Mouse (Mus musculus): ENCODE data around the gene Ehd2. TPM values are rescaled to one million over a fixed set of nuclear protein-coding genes. Genes with fewer than 3 reads are reported as not detected.
A peak's percentile ranks its signal among the peaks of the same experiment; 100 is the strongest.

Ehd2 gene
- polyA plus RNA-seq, 1 experiment from 2014 or later, result 6.9 TPM

DNA sequence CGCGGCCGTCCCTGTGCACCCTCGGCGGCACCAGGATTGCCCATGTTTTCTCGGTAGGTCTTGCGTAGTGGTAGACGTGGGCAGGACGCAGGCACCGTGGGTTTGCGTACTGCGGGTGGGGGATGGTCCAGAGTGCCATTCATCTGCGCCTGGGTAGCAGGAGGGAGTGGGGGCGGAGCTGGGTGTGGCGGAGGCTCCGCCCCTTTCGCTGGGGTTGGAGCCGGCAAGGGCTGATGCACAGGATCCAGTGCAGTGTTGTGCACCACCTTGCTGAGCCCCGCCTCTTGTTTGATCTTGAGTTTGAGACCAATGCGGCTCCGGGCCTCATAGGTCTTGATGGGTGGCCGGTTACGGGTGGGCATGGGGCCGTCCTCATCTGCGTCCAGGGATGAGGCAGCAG, 4.9 kb upstream of the Ehd2 start:
- no peak for ATAC-seq (ENCODE audit: low FRiP score, low read depth)

GRCm38 (mm10) chr7:15969674-15970073, 2.3 kb upstream of the Ehd2 start:
- Histone ChIP-seq H3K27me3 (no peaks in the 10 kb centered on the region), H3K27ac (replicated peaks) (no peak overlapping the region), H3K9ac (no peak overlapping the region), H3K4me1 (replicated peaks) (peaks cover 4% of the 10 kb centered on the region), H3K36me3 (peaks cover 35% of the 10 kb centered on the region), H3K4me3 (no peak overlapping the region), H3K4me2 (no peak overlapping the region), H3K9me3 (no peaks in the 10 kb centered on the region)
- 85% methylated on average over 3 of the region's 3 CpGs for WGBS
- no peak for ATAC-seq (ENCODE audit: low FRiP score, low read depth)

More for the DNA sequence above, 4.9 kb upstream of the Ehd2 start:
- H3K4me3 ChIP-seq, result no peak overlapping the region
- no peak overlapping the region for H3K9ac ChIP-seq
- H3K4me2 ChIP-seq, result no peak overlapping the region
- no peaks in the 10 kb centered on the region for H3K9me3 ChIP-seq
- H3K36me3 ChIP-seq, result peaks cover 52% of the 10 kb centered on the region
- 59% methylated on average over 25 of the region's 25 CpGs for WGBS
- H3K27me3 ChIP-seq, result no peaks in the 10 kb centered on the region
- H3K27ac ChIP-seq (replicated peaks), result no peak overlapping the region
- peaks cover 3% of the 10 kb centered on the region for H3K4me1 ChIP-seq (replicated peaks)

- no peak for ATAC-seq (ENCODE audit: low FRiP score, low read depth)
- no peaks in the 10 kb centered on the region for H3K27me3 ChIP-seq
- H3K9me3 ChIP-seq, result no peaks in the 10 kb centered on the region
- no peak overlapping the region for H3K9ac ChIP-seq
- H3K27ac ChIP-seq (replicated peaks), result no peak overlapping the region
- peaks cover 4% of the 10 kb centered on the region for H3K4me1 ChIP-seq (replicated peaks)
- WGBS, result 85% methylated on average over 8 of the region's 8 CpGs
- no peak overlapping the region for H3K4me3 ChIP-seq
- no peak overlapping the region for H3K4me2 ChIP-seq
- H3K36me3 ChIP-seq, result peaks cover 26% of the 10 kb centered on the region
Observed at GRCm38 (mm10) chr7:15968322-15968721, 955 bp upstream of the Ehd2 start.

GRCm38 (mm10) chr7:15966489-15966888, 878 bp downstream of the Ehd2 start:
- peaks cover 8% of the 10 kb centered on the region for H3K36me3 ChIP-seq
- H3K4me2 ChIP-seq, result peak overlapping the region; percentile 55; the same call in 1 of the 2 replicates
- ATAC-seq (ENCODE audit: low FRiP score, low read depth), result no peak
- H3K9ac ChIP-seq, result no peak overlapping the region
- peaks cover 16% of the 10 kb centered on the region for H3K4me1 ChIP-seq (replicated peaks)
- H3K9me3 ChIP-seq, result no peaks in the 10 kb centered on the region
- no peak overlapping the region for H3K4me3 ChIP-seq
- no peaks in the 10 kb centered on the region for H3K27me3 ChIP-seq
- no peak overlapping the region for H3K27ac ChIP-seq (replicated peaks)
- 89% methylated on average over 3 of the region's 3 CpGs for WGBS

DNA sequence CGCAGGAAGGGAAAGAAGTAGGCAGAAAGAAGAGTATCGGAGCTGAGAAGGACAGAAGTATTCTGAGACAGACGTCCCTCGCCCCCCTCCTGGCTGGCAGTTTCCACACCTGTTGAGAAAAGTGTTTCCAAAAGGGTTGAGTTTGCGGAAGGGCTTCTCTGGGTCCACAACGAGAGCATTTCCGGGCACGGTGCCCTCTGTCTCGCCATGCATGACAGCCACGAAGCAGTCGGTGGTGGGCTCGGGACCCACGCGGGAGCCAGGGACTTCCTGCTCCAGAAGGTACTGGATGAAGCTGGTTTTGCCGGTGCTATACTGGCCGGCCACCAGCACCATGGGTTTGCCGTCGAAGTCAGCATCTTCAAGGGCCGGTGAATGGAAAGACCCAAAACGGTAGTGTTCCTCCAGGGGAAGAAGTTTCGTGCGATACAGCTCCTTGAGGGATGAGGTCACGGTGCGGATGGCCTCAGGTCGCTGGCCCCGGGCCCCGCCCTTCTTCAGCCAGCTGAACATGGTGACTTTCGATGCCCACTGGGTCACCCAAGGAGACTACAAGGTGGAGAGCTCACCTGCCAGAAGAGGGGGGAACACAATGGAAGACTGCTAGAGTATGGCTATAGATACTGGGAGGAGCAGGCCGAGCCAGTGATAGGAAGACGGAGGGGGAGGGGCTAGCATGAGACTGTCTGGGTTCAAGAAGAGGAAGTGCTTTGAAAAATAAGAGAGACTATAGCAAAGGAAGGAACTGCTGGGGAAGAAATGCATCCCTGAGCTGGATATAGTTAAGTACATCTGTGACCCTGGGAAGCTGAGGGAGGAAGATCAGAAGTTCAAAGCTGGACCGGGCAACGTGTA, 3.3 kb downstream of the Ehd2 start:
- Histone ChIP-seq H3K27ac (replicated peaks) (no peak overlapping the region), H3K27me3 (no peaks in the 10 kb centered on the region), H3K4me2 (no peak overlapping the region), H3K9ac (no peak overlapping the region), H3K9me3 (no peaks in the 10 kb centered on the region), H3K4me3 (no peak overlapping the region), H3K36me3 (no peaks in the 10 kb centered on the region), H3K4me1 (replicated peaks) (peaks cover 16% of the 10 kb centered on the region)
- WGBS, result 85% methylated on average over 32 of the region's 32 CpGs
- no peak for ATAC-seq (ENCODE audit: low FRiP score, low read depth)

- Histone ChIP-seq H3K4me3 (no peak overlapping the region), H3K27me3 (no peaks in the 10 kb centered on the region), H3K36me3 (no peaks in the 10 kb centered on the region), H3K4me1 (replicated peaks) (peaks cover 16% of the 10 kb centered on the region), H3K27ac (replicated peaks) (no peak overlapping the region; the same call in 1 of the 2 replicates), H3K9me3 (no peaks in the 10 kb centered on the region), H3K9ac (no peak overlapping the region), H3K4me2 (no peak overlapping the region)
- ATAC-seq (ENCODE audit: low FRiP score, low read depth), result peak; percentile 28; the same call in 1 of the 2 replicates
- WGBS, result 38% methylated on average over 12 of the region's 12 CpGs
Observed at GRCm38 (mm10) chr7:15962311-15963288, 4.8 kb downstream of the Ehd2 start.

GRCm38 (mm10) chr7:15961798-15962197, 5.6 kb downstream of the Ehd2 start:
- Histone ChIP-seq H3K27me3 (no peaks in the 10 kb centered on the region), H3K27ac (replicated peaks) (no peak overlapping the region; the same call in 1 of the 2 replicates), H3K4me3 (no peak overlapping the region), H3K4me2 (no peak overlapping the region), H3K36me3 (no peaks in the 10 kb centered on the region), H3K4me1 (replicated peaks) (peaks cover 12% of the 10 kb centered on the region), H3K9me3 (no peaks in the 10 kb centered on the region), H3K9ac (no peak overlapping the region)
- no peak for ATAC-seq (ENCODE audit: low FRiP score, low read depth)
- 93% methylated on average over 7 of the region's 7 CpGs for WGBS

GRCm38 (mm10) chr7:15961239-15961638, 6.1 kb downstream of the Ehd2 start:
- Histone ChIP-seq H3K36me3 (no peaks in the 10 kb centered on the region), H3K27ac (replicated peaks) (no peak overlapping the region), H3K4me2 (no peak overlapping the region), H3K4me3 (no peak overlapping the region), H3K9ac (no peak overlapping the region), H3K27me3 (no peaks in the 10 kb centered on the region), H3K9me3 (no peaks in the 10 kb centered on the region), H3K4me1 (replicated peaks) (peaks cover 12% of the 10 kb centered on the region)
- no peak for ATAC-seq (ENCODE audit: low FRiP score, low read depth)
- 58% methylated on average over 4 of the region's 4 CpGs for WGBS

DNA sequence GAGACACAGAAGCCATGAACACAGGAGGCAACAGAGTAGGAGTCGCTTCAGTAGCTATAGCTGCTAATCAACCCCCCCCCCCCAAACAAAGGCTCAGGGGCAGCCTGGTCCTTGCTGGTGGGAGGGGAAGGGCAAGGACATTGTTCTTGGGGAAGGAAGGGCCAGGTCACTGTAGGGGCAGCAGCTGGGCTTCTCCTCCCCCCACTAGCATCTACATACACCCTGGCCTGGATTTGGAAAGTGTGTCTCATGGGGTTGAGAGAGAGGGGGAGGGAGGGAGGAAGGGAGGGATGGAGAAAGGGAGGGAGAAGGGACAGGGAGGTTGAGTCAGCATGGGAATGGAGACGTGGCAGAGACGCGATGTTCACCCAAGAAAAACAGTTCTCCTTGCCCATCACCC, 6.7 kb downstream of the Ehd2 start:
- Histone ChIP-seq H3K4me3 (no peak overlapping the region), H3K9ac (no peak overlapping the region), H3K4me2 (no peak overlapping the region), H3K27me3 (no peaks in the 10 kb centered on the region), H3K36me3 (no peaks in the 10 kb centered on the region), H3K4me1 (replicated peaks) (peaks cover 12% of the 10 kb centered on the region), H3K27ac (replicated peaks) (no peak overlapping the region), H3K9me3 (no peaks in the 10 kb centered on the region)
- no peak for ATAC-seq (ENCODE audit: low FRiP score, low read depth)
- WGBS, result 27% methylated on average over 4 of the region's 4 CpGs

DNA sequence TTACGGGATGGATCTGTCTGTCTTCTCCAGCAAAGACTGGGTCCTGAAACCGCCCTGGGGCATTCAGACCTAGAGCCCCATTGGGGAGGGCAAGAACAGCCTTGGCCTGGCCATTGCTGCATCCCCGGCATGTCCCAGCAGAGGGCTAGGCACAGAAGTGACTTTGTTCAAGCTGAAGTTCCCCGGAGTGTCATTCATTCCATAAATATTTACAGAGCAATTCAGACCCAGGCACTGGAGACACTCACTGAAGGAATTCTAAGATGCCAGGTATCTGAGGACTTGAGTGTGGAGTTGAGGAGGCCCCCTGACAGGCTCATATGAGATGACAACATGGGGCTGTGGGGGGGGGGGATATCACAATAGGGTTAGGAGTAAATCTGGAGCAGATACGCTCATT, 11.2 kb downstream of the Ehd2 start:
- WGBS, result 81% methylated on average over 5 of the region's 5 CpGs

GRCm38 (mm10) chr7:15955509-15955908, 11.9 kb downstream of the Ehd2 start:
- Histone ChIP-seq H3K9me3 (no peaks in the 10 kb centered on the region), H3K9ac (no peak overlapping the region), H3K4me3 (peak overlapping the region; percentile 14; the same call in 1 of the 2 replicates), H3K27me3 (no peaks in the 10 kb centered on the region), H3K4me2 (peak overlapping the region; percentile 45), H3K36me3 (no peaks in the 10 kb centered on the region), H3K27ac (replicated peaks) (no peak overlapping the region), H3K4me1 (replicated peaks) (no peaks in the 10 kb centered on the region)
- ATAC-seq (ENCODE audit: low FRiP score, low read depth), result no peak
- 31% methylated on average over 7 of the region's 7 CpGs for WGBS

More for the DNA sequence above, 11.2 kb downstream of the Ehd2 start:
- Histone ChIP-seq H3K9ac (no peak overlapping the region), H3K9me3 (no peaks in the 10 kb centered on the region), H3K4me3 (no peak overlapping the region), H3K4me1 (replicated peaks) (no peaks in the 10 kb centered on the region), H3K27me3 (no peaks in the 10 kb centered on the region), H3K27ac (replicated peaks) (no peak overlapping the region), H3K36me3 (no peaks in the 10 kb centered on the region), H3K4me2 (no peak overlapping the region)
- no peak for ATAC-seq (ENCODE audit: low FRiP score, low read depth)

GRCm38 (mm10) chr7:15954978-15955443, 12.4 kb downstream of the Ehd2 start:
- H3K27ac ChIP-seq (replicated peaks), result no peak overlapping the region
- H3K4me3 ChIP-seq, result peak overlapping the region; percentile 14; the same call in 1 of the 2 replicates
- no peaks in the 10 kb centered on the region for H3K27me3 ChIP-seq
- 12% methylated on average over 20 of the region's 21 CpGs for WGBS
- no peaks in the 10 kb centered on the region for H3K36me3 ChIP-seq
- H3K9me3 ChIP-seq, result no peaks in the 10 kb centered on the region
- peak overlapping the region; percentile 45 for H3K4me2 ChIP-seq
- no peaks in the 10 kb centered on the region for H3K4me1 ChIP-seq (replicated peaks)
- peak; percentile 24; the same call in 1 of the 2 replicates for ATAC-seq (ENCODE audit: low FRiP score, low read depth)
- no peak overlapping the region for H3K9ac ChIP-seq

Measured in hindbrain, embryonic 15.5 days (tissue).